Mouse (Mus musculus): ENCODE measurements around the gene Tbc1d10c. TPM values are rescaled to one million over a fixed set of nuclear protein-coding genes. Genes with fewer than 3 reads are reported as not detected.
A peak's percentile ranks its signal among the peaks of the same experiment; 100 is the strongest.

The Tbc1d10c gene
- total RNA-seq (2014; fragmentation: Nextera tagmentation) = 17.1 and 30.7 TPM in 2 replicates
- 7.1 and 9.3 TPM in 2 replicates for total RNA-seq (2017)

GRCm38 (mm10) chr19:4190831-4191334, at the start of gene Tbc1d10c:
TSS of gene Tbc1d10c (minus strand) at chr19:4191284.
- ATAC-seq (replicated peaks; ENCODE audit: low FRiP score, low TSS enrichment, poor library complexity, severe bottlenecking) = no peak

GRCm38 (mm10) chr19:4240247-4240668, 49.2 kb upstream of the Tbc1d10c start:
- no peak for ATAC-seq (replicated peaks; ENCODE audit: low FRiP score, low TSS enrichment, poor library complexity, severe bottlenecking)

GRCm38 (mm10) chr19:4234548-4234947, 43.5 kb upstream of the Tbc1d10c start:
- ATAC-seq (replicated peaks; ENCODE audit: low FRiP score, low TSS enrichment, poor library complexity, severe bottlenecking) = no peak

- no peak for ATAC-seq (replicated peaks; ENCODE audit: low FRiP score, low TSS enrichment, poor library complexity, severe bottlenecking)
Measured at GRCm38 (mm10) chr19:4232651-4233050, 41.6 kb upstream of the Tbc1d10c start.

GRCm38 (mm10) chr19:4232186-4232572, 41.1 kb upstream of the Tbc1d10c start:
- ATAC-seq (replicated peaks; ENCODE audit: low FRiP score, low TSS enrichment, poor library complexity, severe bottlenecking) = no peak

GRCm38 (mm10) chr19:4231253-4232185, 40.4 kb upstream of the Tbc1d10c start, which contains the start of gene Pold4:
TSS of gene Pold4 (plus strand) at chr19:4231899.
- ATAC-seq (replicated peaks; ENCODE audit: low FRiP score, low TSS enrichment, poor library complexity, severe bottlenecking) = peak; percentile 86

GRCm38 (mm10) chr19:4230415-4230814, 39.3 kb upstream of the Tbc1d10c start:
- no peak for ATAC-seq (replicated peaks; ENCODE audit: low FRiP score, low TSS enrichment, poor library complexity, severe bottlenecking)

GRCm38 (mm10) chr19:4229451-4230076, 38.5 kb upstream of the Tbc1d10c start:
- ATAC-seq (replicated peaks; ENCODE audit: low FRiP score, low TSS enrichment, poor library complexity, severe bottlenecking) = no peak

GRCm38 (mm10) chr19:4228891-4229290, 37.8 kb upstream of the Tbc1d10c start:
- no peak for ATAC-seq (replicated peaks; ENCODE audit: low FRiP score, low TSS enrichment, poor library complexity, severe bottlenecking)

GRCm38 (mm10) chr19:4227894-4228678, 37.0 kb upstream of the Tbc1d10c start:
- peak; percentile 34; the same call in 1 of the 2 replicates for ATAC-seq (replicated peaks; ENCODE audit: low FRiP score, low TSS enrichment, poor library complexity, severe bottlenecking)

GRCm38 (mm10) chr19:4227446-4227845, 36.4 kb upstream of the Tbc1d10c start:
- ATAC-seq (replicated peaks; ENCODE audit: low FRiP score, low TSS enrichment, poor library complexity, severe bottlenecking) = no peak

GRCm38 (mm10) chr19:4226779-4227178, 35.7 kb upstream of the Tbc1d10c start:
- no peak for ATAC-seq (replicated peaks; ENCODE audit: low FRiP score, low TSS enrichment, poor library complexity, severe bottlenecking)

- ATAC-seq (replicated peaks; ENCODE audit: low FRiP score, low TSS enrichment, poor library complexity, severe bottlenecking) = 0 out of 2 replicates have a peak, but pooled peaks have one; percentile 45
Measured at GRCm38 (mm10) chr19:4222165-4222564, 31.1 kb upstream of the Tbc1d10c start.

GRCm38 (mm10) chr19:4220957-4221743, 30.1 kb upstream of the Tbc1d10c start:
- no peak for ATAC-seq (replicated peaks; ENCODE audit: low FRiP score, low TSS enrichment, poor library complexity, severe bottlenecking)

- no peak for ATAC-seq (replicated peaks; ENCODE audit: low FRiP score, low TSS enrichment, poor library complexity, severe bottlenecking)
Measured at GRCm38 (mm10) chr19:4220416-4220815, 29.3 kb upstream of the Tbc1d10c start.

GRCm38 (mm10) chr19:4219943-4220342, 28.9 kb upstream of the Tbc1d10c start:
- no peak for ATAC-seq (replicated peaks; ENCODE audit: low FRiP score, low TSS enrichment, poor library complexity, severe bottlenecking)

- ATAC-seq (replicated peaks; ENCODE audit: low FRiP score, low TSS enrichment, poor library complexity, severe bottlenecking) = no peak
Measured at GRCm38 (mm10) chr19:4218784-4219183, 27.7 kb upstream of the Tbc1d10c start.

GRCm38 (mm10) chr19:4218293-4218692, 27.2 kb upstream of the Tbc1d10c start:
- ATAC-seq (replicated peaks; ENCODE audit: low FRiP score, low TSS enrichment, poor library complexity, severe bottlenecking) = no peak

- no peak for ATAC-seq (replicated peaks; ENCODE audit: low FRiP score, low TSS enrichment, poor library complexity, severe bottlenecking)
Measured at GRCm38 (mm10) chr19:4217855-4218254, 26.8 kb upstream of the Tbc1d10c start.
